Comparison of ENCODE assay signal across 10 mouse cellular contexts in genomic region chr15:59784556-59784929, GRCm38 (mm10).
DNase-seq lines count a peak whose midpoint lies in the region; ATAC-seq and TF ChIP-seq lines count a peak whose summit lies in the region.
"Had no signal": no experiment of that assay in that cellular context is flagged by ENCODE, and none has a peak within 500 bp of the region (broad histone marks: within the 10 kb centered on the region; RNA-seq: fewer than 3 reads in every experiment).

No protein-coding gene starts in this region.

- DNase-seq in forebrain, embryonic 11.5 days (ENCODE audit: low spot score) = no peak
- DNase-seq in lung, adult 2 months = no peak
- no peak for DNase-seq in c-Kit-positive CD71-positive TER-119-positive erythroid progenitor cells, embryonic 14.5 days (ENCODE audit: low spot score)
- no peak for DNase-seq in thymus, postnatal 14 days

- no peak for ATAC-seq in forebrain, embryonic 11.5 days (replicated peaks; ENCODE audit: low FRiP score)
- ATAC-seq in forebrain, embryonic 12.5 days (ENCODE audit: low FRiP score) = no peak
- no peak for ATAC-seq in lung, embryonic 16.5 days (ENCODE audit: low read depth)
- peak; percentile 28; the same call in 1 of the 2 replicates for ATAC-seq in liver, embryonic 15.5 days (ENCODE audit: insufficient read depth)
- no peak for ATAC-seq in stomach, embryonic 16.5 days (ENCODE audit: insufficient read depth, low FRiP score)

- H3K4me3 ChIP-seq in forebrain, embryonic 11.5 days (ENCODE audit: low read depth, low read length) = no peak overlapping the region
- H3K4me3 ChIP-seq in forebrain, embryonic 12.5 days (replicated peaks) = no peak overlapping the region
- no peak overlapping the region for H3K4me3 ChIP-seq in lung, embryonic 16.5 days (ENCODE audit: low read length)
- no peak overlapping the region for H3K4me3 ChIP-seq in lung, adult 2 months (replicated peaks; ENCODE audit: extremely low read depth, low read depth, low read length)
- H3K4me3 ChIP-seq in liver, embryonic 15.5 days (replicated peaks) = no peak overlapping the region
- no peak overlapping the region for H3K4me3 ChIP-seq in stomach, embryonic 16.5 days (replicated peaks; ENCODE audit: low read length)
- H3K4me3 ChIP-seq: limb, embryonic 15.5 days had no signal

- H3K27me3 ChIP-seq in forebrain, embryonic 11.5 days (ENCODE audit: control insufficient read depth, insufficient read depth, low read length) = no peaks in the 10 kb centered on the region
- peaks cover 4% of the 10 kb centered on the region; the same call in 1 of the 2 replicates for H3K27me3 ChIP-seq in forebrain, embryonic 12.5 days
- H3K27me3 ChIP-seq in lung, embryonic 16.5 days (ENCODE audit: control insufficient read depth, insufficient read depth, low read depth, low read length) = no peaks in the 10 kb centered on the region
- no peaks in the 10 kb centered on the region for H3K27me3 ChIP-seq in liver, embryonic 15.5 days
- no peaks in the 10 kb centered on the region for H3K27me3 ChIP-seq in stomach, embryonic 16.5 days (ENCODE audit: control insufficient read depth, insufficient read depth, low read length)
- H3K27me3 ChIP-seq: limb, embryonic 15.5 days; Patski had no signal

- H3K4me1 ChIP-seq in forebrain, embryonic 11.5 days (replicated peaks; ENCODE audit: control insufficient read depth, insufficient read depth, low read length) = peaks cover 20% of the 10 kb centered on the region; the same call in 1 of the 2 replicates
- peaks cover 19% of the 10 kb centered on the region for H3K4me1 ChIP-seq in forebrain, embryonic 12.5 days
- peaks cover 14% of the 10 kb centered on the region for H3K4me1 ChIP-seq in lung, embryonic 16.5 days (replicated peaks; ENCODE audit: control insufficient read depth, insufficient read depth, low read length)
- H3K4me1 ChIP-seq in lung, adult 2 months (ENCODE audit: control insufficient read depth, insufficient read depth, low read length) = peaks cover 3% of the 10 kb centered on the region; the same call in 1 of the 2 replicates
- H3K4me1 ChIP-seq in liver, embryonic 15.5 days (replicated peaks) = peaks cover 26% of the 10 kb centered on the region
- peaks cover 13% of the 10 kb centered on the region for H3K4me1 ChIP-seq in stomach, embryonic 16.5 days (ENCODE audit: control insufficient read depth, insufficient read depth, low read length)

- no peaks in the 10 kb centered on the region for H3K9me3 ChIP-seq in forebrain, embryonic 11.5 days (ENCODE audit: control insufficient read depth, low read length)
- peaks cover 6% of the 10 kb centered on the region; the same call in 1 of the 2 replicates for H3K9me3 ChIP-seq in forebrain, embryonic 12.5 days
- H3K9me3 ChIP-seq in lung, embryonic 16.5 days (ENCODE audit: control insufficient read depth, low read length) = peaks cover 6% of the 10 kb centered on the region
- H3K9me3 ChIP-seq in liver, embryonic 15.5 days (replicated peaks) = no peaks in the 10 kb centered on the region
- H3K9me3 ChIP-seq in stomach, embryonic 16.5 days (replicated peaks; ENCODE audit: control insufficient read depth, low read length) = peaks cover 8% of the 10 kb centered on the region; the same call in 1 of the 2 replicates
- H3K9me3 ChIP-seq: limb, embryonic 15.5 days had no signal

- H3K4me2 ChIP-seq in forebrain, embryonic 11.5 days (ENCODE audit: low read depth, low read length, severe bottlenecking) = 0 out of 2 replicates have a peak overlapping the region, but pooled peaks have one; percentile 42
- no peak overlapping the region for H3K4me2 ChIP-seq in forebrain, embryonic 12.5 days
- H3K4me2 ChIP-seq in lung, embryonic 16.5 days (ENCODE audit: low read depth, low read length) = peak overlapping the region; percentile 31; the same call in 1 of the 2 replicates
- 0 out of 2 replicates have a peak overlapping the region, but pooled peaks have one; percentile 7 for H3K4me2 ChIP-seq in liver, embryonic 15.5 days
- H3K4me2 ChIP-seq in stomach, embryonic 16.5 days (ENCODE audit: low read depth, low read length) = no peak overlapping the region

- no peaks in the 10 kb centered on the region for H3K36me3 ChIP-seq in forebrain, embryonic 11.5 days (ENCODE audit: control insufficient read depth, insufficient read depth, low read length)
- H3K36me3 ChIP-seq in forebrain, embryonic 12.5 days (replicated peaks) = no peaks in the 10 kb centered on the region
- H3K36me3 ChIP-seq in lung, embryonic 16.5 days (ENCODE audit: control insufficient read depth, insufficient read depth, low read length) = no peaks in the 10 kb centered on the region
- H3K36me3 ChIP-seq in liver, embryonic 15.5 days (replicated peaks) = no peaks in the 10 kb centered on the region
- no peaks in the 10 kb centered on the region for H3K36me3 ChIP-seq in stomach, embryonic 16.5 days (ENCODE audit: control insufficient read depth, insufficient read depth, low read length)
- H3K36me3 ChIP-seq: limb, embryonic 15.5 days had no signal

- no peak for TF ChIP-seq POLR2A in lung, adult 2 months (IDR thresholded peaks at IDR 0.05; ENCODE audit: borderline replicate concordance, extremely low read depth, low read depth, low read length)

- H3K9ac ChIP-seq in forebrain, embryonic 11.5 days (ENCODE audit: low read length) = no peak overlapping the region
- no peak overlapping the region for H3K9ac ChIP-seq in forebrain, embryonic 12.5 days
- no peak overlapping the region for H3K9ac ChIP-seq in lung, embryonic 16.5 days (ENCODE audit: low read length)
- H3K9ac ChIP-seq in liver, embryonic 15.5 days = no peak overlapping the region
- no peak overlapping the region; the same call in 1 of the 2 replicates for H3K9ac ChIP-seq in stomach, embryonic 16.5 days (ENCODE audit: low read length)
- H3K9ac ChIP-seq: limb, embryonic 15.5 days had no signal

- no peak for TF ChIP-seq CTCF in lung, adult 2 months (IDR thresholded peaks at IDR 0.05; ENCODE audit: insufficient read depth, low read length)

- 43% methylated on average over 8 of the region's 8 CpGs for WGBS in forebrain, embryonic 11.5 days
- 53% methylated on average over 8 of the region's 8 CpGs for WGBS in forebrain, embryonic 12.5 days
- 40% methylated on average over 8 of the region's 8 CpGs for WGBS in lung, embryonic 16.5 days
- 49% methylated on average over 8 of the region's 8 CpGs for WGBS in lung, adult 2 months
- WGBS in liver, embryonic 15.5 days (ENCODE audit: insufficient replicate concordance) = 17% methylated on average over 8 of the region's 8 CpGs
- WGBS in stomach, embryonic 16.5 days = 46% methylated on average over 8 of the region's 8 CpGs

- 0 out of 2 replicates have a peak overlapping the region, but pooled peaks have one; percentile 6 for H3K27ac ChIP-seq in forebrain, embryonic 11.5 days (ENCODE audit: low read depth, low read length)
- no peak overlapping the region for H3K27ac ChIP-seq in forebrain, embryonic 12.5 days
- 0 out of 2 replicates have a peak overlapping the region, but pooled peaks have one; percentile 40 for H3K27ac ChIP-seq in lung, embryonic 16.5 days (ENCODE audit: low read length)
- peak overlapping the region; percentile 81 for H3K27ac ChIP-seq in liver, embryonic 15.5 days (replicated peaks)
- 0 out of 2 replicates have a peak overlapping the region, but pooled peaks have one; percentile 46 for H3K27ac ChIP-seq in stomach, embryonic 16.5 days (ENCODE audit: low read length)
- H3K27ac ChIP-seq: limb, embryonic 15.5 days had no signal

Comparison
In these comparisons a context has a peak if more than half of its experiments do, and no peak if none do; other contexts are left out.
1. H3K4me2 ChIP-seq: peak in forebrain, embryonic 11.5 days (single experiment), lung, embryonic 16.5 days (single experiment) and liver, embryonic 15.5 days (single experiment); none in forebrain, embryonic 12.5 days (single experiment) and stomach, embryonic 16.5 days (single experiment).